Mouse (Mus musculus) embryonic facial prominence, embryonic 10.5 days (tissue): ENCODE measurements around the gene Dhrs7b. TPM values are rescaled to one million over a fixed set of nuclear protein-coding genes. Genes with fewer than 3 reads are reported as not detected.
"Not testable (repeated sequence)": the region's sequence is repeated elsewhere in the genome, so short reads cannot be mapped to it uniquely, and the experiment has no call there.

Experiments
- DNase-seq: peaks from one replicate; pipeline ENCODE4 v3.0.0-alpha.2; 2017; ENCODE audit warnings: low spot score
- H3K27ac ChIP-seq: fragments of 300-500 bp; sonication (generic); replicated peaks from 2 replicates; pipeline ENCODE4 v1.5.1; 2016; ENCODE audit warnings: mild to moderate bottlenecking
- H3K27me3 ChIP-seq: fragments of 300-500 bp; sonication (generic); replicated peaks from 2 replicates; pipeline ENCODE4 v1.6.1; 2016; ENCODE audit warnings: low read depth, mild to moderate bottlenecking; ENCODE audit not compliant: poor library complexity, severe bottlenecking
- H3K36me3 ChIP-seq: fragments of 300-500 bp; sonication (generic); replicated peaks from 2 replicates; pipeline ENCODE4 v1.6.1; 2016; ENCODE audit warnings: mild to moderate bottlenecking, moderate library complexity
- H3K4me1 ChIP-seq: fragments of 300-500 bp; sonication (generic); 2 replicates; pipeline ENCODE4 v1.6.1; 2016
- H3K4me3 ChIP-seq: fragments of 300-500 bp; sonication (generic); 2 replicates; pipeline ENCODE4 v1.5.1; 2016; ENCODE audit warnings: mild to moderate bottlenecking, moderate library complexity
- H3K9me3 ChIP-seq: fragments of 300-500 bp; sonication (generic); 2 replicates; pipeline ENCODE4 v1.6.1; 2016; ENCODE audit warnings: mild to moderate bottlenecking
- WGBS: fragments of 180-500 bp; shearing (Covaris S2); methylation state at CpG from one replicate; pipeline ENCODE4 v1.1.7; 2016; 5-methylcytosine and 5-hydroxymethylcytosine counted together
- polyA plus RNA-seq: library from polyadenylated mRNA; unstranded; fragments of >200 nt; fragmentation: Nextera tagmentation; extraction: Ambion mirVana; gene quantifications from 2 replicates; pipeline ENCODE4 v1.2.1, GENCODE M21; 2016

Dhrs7b gene
- polyA plus RNA-seq, 1 experiment from 2014 or later: 30.5 TPM

DNA sequence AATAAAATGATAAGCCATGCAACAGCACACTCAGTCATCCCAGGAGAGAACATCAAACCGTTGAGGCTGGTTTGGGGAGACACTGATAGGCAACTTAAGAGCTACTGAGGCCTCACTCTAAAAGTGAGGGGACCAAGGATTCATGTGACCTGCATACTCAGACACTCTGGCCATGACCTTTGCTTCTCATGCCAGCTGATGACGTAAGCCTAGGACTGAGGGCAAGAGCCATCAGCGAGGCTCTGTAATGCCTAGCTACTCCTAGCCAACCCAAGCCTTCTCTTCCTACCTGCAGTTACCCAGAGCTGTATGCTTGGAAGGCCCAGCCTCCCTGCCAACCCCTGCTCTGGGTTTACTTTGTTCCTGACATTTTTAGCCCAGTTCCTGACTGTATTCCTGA is 31.6 kb downstream of the Dhrs7b start:
- H3K36me3 ChIP-seq: peaks cover 92% of the 10 kb centered on the region
- WGBS: 86% methylated on average over 3 of the region's 3 CpGs

GRCm38 (mm10) chr11:60863196-60863595 is 32.8 kb downstream of the Dhrs7b start:
- DNase-seq: no peak
- no peak overlapping the region for H3K4me3 ChIP-seq
- 85% methylated on average over 4 of the region's 4 CpGs for WGBS
- H3K27me3 ChIP-seq: no peaks in the 10 kb centered on the region
- H3K27ac ChIP-seq: no peak overlapping the region
- H3K9me3 ChIP-seq: no peaks in the 10 kb centered on the region
- H3K4me1 ChIP-seq: no peaks in the 10 kb centered on the region; the same call in 1 of the 2 replicates
- H3K36me3 ChIP-seq: peaks cover 92% of the 10 kb centered on the region

More for the DNA sequence above, 31.6 kb downstream of the Dhrs7b start:
- no peak overlapping the region for H3K4me3 ChIP-seq
- DNase-seq: no peak
- H3K4me1 ChIP-seq: no peaks in the 10 kb centered on the region; the same call in 1 of the 2 replicates
- H3K27ac ChIP-seq: no peak overlapping the region
- no peaks in the 10 kb centered on the region for H3K27me3 ChIP-seq
- no peaks in the 10 kb centered on the region for H3K9me3 ChIP-seq

GRCm38 (mm10) chr11:60864166-60864565 is 33.7 kb downstream of the Dhrs7b start:
- Histone ChIP-seq H3K27ac (no peak overlapping the region), H3K4me1 (no peaks in the 10 kb centered on the region; the same call in 1 of the 2 replicates), H3K9me3 (no peaks in the 10 kb centered on the region), H3K27me3 (no peaks in the 10 kb centered on the region), H3K36me3 (peaks cover 92% of the 10 kb centered on the region), H3K4me3 (no peak overlapping the region)
- WGBS: 91% methylated on average over 2 of the region's 2 CpGs
- no peak for DNase-seq

GRCm38 (mm10) chr11:60864916-60865315 is 34.5 kb downstream of the Dhrs7b start:
- WGBS: 91% methylated on average over 14 of the region's 14 CpGs
- no peak overlapping the region for H3K4me3 ChIP-seq
- H3K27me3 ChIP-seq: no peaks in the 10 kb centered on the region
- no peaks in the 10 kb centered on the region for H3K9me3 ChIP-seq
- no peak overlapping the region for H3K27ac ChIP-seq
- DNase-seq: no peak
- H3K4me1 ChIP-seq: no peaks in the 10 kb centered on the region; the same call in 1 of the 2 replicates
- peaks cover 91% of the 10 kb centered on the region for H3K36me3 ChIP-seq

- Histone ChIP-seq H3K36me3 (peaks cover 91% of the 10 kb centered on the region), H3K4me1 (no peaks in the 10 kb centered on the region; the same call in 1 of the 2 replicates), H3K27ac (no peak overlapping the region), H3K4me3 (no peak overlapping the region), H3K9me3 (no peaks in the 10 kb centered on the region), H3K27me3 (no peaks in the 10 kb centered on the region)
- no peak for DNase-seq
- WGBS: 92% methylated on average over 2 of the region's 2 CpGs
These were observed 35.6 kb downstream of the Dhrs7b start for GRCm38 (mm10) chr11:60866021-60866420.

- no peaks in the 10 kb centered on the region for H3K9me3 ChIP-seq
- H3K4me3 ChIP-seq: no peak overlapping the region
- H3K36me3 ChIP-seq: peaks cover 89% of the 10 kb centered on the region
- no peak for DNase-seq
- WGBS: 89% methylated on average over 3 of the region's 3 CpGs
- no peak overlapping the region for H3K27ac ChIP-seq
- no peaks in the 10 kb centered on the region; the same call in 1 of the 2 replicates for H3K4me1 ChIP-seq
- no peaks in the 10 kb centered on the region for H3K27me3 ChIP-seq
These were observed 37.0 kb downstream of the Dhrs7b start for GRCm38 (mm10) chr11:60867456-60867855.

DNA sequence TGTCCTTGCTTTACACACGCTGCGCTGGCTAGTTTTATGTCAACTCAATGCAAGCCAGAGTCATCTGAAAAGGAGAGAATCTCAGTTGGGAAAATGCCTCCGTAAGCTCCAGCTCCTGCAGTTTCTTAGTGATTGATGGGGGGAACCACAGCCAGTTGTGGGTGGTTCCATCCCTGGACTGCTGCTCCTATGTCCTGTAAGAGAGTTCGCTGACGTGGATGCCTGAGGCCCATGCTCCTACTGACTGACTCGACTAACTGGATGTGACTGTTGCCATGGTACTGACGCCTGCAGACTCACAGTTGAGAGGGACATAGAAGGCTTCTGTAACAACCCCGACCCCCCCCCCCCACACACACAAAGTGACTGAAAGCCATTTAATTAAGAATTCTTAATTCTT is 37.5 kb downstream of the Dhrs7b start:
- DNase-seq: no peak
- 71% methylated on average over 8 of the region's 8 CpGs for WGBS
- Histone ChIP-seq H3K9me3 (no peaks in the 10 kb centered on the region), H3K27ac (no peak overlapping the region), H3K4me1 (peaks cover 2% of the 10 kb centered on the region), H3K27me3 (no peaks in the 10 kb centered on the region), H3K36me3 (peaks cover 89% of the 10 kb centered on the region), H3K4me3 (no peak overlapping the region)

GRCm38 (mm10) chr11:60869471-60869870 is 39.0 kb downstream of the Dhrs7b start:
- not testable (repeated sequence) for H3K9me3 ChIP-seq, DNase-seq, H3K27me3 ChIP-seq, H3K4me3 ChIP-seq, H3K27ac ChIP-seq
- Histone ChIP-seq H3K36me3 (peaks cover 85% of the 10 kb centered on the region), H3K4me1 (peaks cover 17% of the 10 kb centered on the region)
- WGBS: 97% methylated on average over 6 of the region's 6 CpGs

- H3K4me1 ChIP-seq: peaks cover 36% of the 10 kb centered on the region
- H3K4me3 ChIP-seq: no peak overlapping the region
- no peaks in the 10 kb centered on the region for H3K9me3 ChIP-seq
- 86% methylated on average over 4 of the region's 4 CpGs for WGBS
- peaks cover 87% of the 10 kb centered on the region for H3K36me3 ChIP-seq
- H3K27ac ChIP-seq: no peak overlapping the region
- H3K27me3 ChIP-seq: no peaks in the 10 kb centered on the region
- DNase-seq: no peak
These were observed 41.0 kb downstream of the Dhrs7b start for GRCm38 (mm10) chr11:60871409-60871808.

DNA sequence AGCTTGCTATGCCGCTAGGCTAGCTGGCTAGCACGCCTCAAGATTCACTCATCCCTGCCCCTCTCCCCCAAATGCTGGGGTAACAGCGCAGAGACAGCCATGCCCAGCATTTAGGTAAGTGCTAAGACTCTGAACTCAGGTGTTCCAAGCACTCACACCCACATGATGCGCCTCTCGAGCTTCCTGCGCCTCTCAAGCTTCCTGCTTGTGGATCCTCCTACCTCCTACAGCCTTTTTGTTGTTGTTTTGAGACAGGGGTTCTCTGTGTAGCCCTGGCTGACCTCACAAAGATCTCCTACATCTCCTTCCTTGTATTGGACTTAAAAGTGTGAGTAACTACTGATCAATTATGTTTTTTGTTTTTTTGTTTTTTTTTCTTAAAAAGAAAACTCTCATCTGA is 42.7 kb downstream of the Dhrs7b start:
- 87% methylated on average over 6 of the region's 6 CpGs for WGBS
- no peak overlapping the region for H3K4me3 ChIP-seq
- H3K36me3 ChIP-seq: peaks cover 72% of the 10 kb centered on the region
- H3K27me3 ChIP-seq: no peaks in the 10 kb centered on the region
- H3K4me1 ChIP-seq: peaks cover 49% of the 10 kb centered on the region
- no peak overlapping the region; the same call in 1 of the 2 replicates for H3K27ac ChIP-seq
- no peaks in the 10 kb centered on the region for H3K9me3 ChIP-seq
- DNase-seq: no peak

DNA sequence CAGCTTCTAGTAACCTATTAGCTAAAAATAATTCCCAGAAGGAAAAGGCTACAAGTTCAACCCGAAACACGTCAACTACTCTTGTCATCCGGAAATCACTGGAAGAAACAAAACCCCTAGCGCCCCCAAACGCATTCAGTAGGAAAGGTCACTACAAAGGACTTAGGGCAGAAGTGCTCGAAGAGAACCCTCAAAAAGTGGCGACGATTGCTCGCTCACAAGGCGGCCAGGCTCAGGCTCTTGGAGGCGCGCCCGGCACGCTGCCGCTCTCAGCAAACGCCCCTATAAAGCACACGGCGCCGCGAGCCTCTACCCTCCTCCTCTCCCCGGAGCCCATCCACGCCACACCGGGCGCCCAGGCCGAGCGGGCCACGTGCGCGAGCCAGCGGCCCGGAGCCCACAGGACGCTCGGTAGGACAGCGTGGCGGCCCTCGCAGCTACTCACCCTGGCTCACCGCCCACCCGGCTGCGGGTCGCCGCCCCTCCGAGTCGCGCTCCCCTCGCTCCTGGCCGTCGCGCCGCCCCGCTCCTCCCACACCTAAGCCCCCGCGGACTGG is 47.7 kb downstream of the Dhrs7b start:
- Histone ChIP-seq H3K4me3 (peak overlapping the region; percentile 97), H3K36me3 (peaks cover 27% of the 10 kb centered on the region), H3K27me3 (no peaks in the 10 kb centered on the region), H3K9me3 (no peaks in the 10 kb centered on the region), H3K4me1 (peaks cover 53% of the 10 kb centered on the region), H3K27ac (peak overlapping the region; percentile 97)
- no peak for DNase-seq
- WGBS: under 1% methylated on average over 52 of the region's 52 CpGs

- peak within 1 kb of the TSS; percentile 97 for H3K4me3 ChIP-seq
- peaks cover 47% of the 10 kb centered on the region for H3K4me1 ChIP-seq
- no peaks in the 10 kb centered on the region for H3K27me3 ChIP-seq
- under 1% methylated on average over 62 of the region's 62 CpGs for WGBS
- peak within 1 kb of the TSS; percentile 97 for H3K27ac ChIP-seq
- peak; percentile 97 for DNase-seq
- H3K36me3 ChIP-seq: peaks cover 24% of the 10 kb centered on the region
- H3K9me3 ChIP-seq: no peaks in the 10 kb centered on the region
These were observed 48.4 kb downstream of the Dhrs7b start, which contains the start of gene Tmem11 for GRCm38 (mm10) chr11:60878675-60879294. Tmem11 (minus strand) TSS chr11:60879272.

DNA sequence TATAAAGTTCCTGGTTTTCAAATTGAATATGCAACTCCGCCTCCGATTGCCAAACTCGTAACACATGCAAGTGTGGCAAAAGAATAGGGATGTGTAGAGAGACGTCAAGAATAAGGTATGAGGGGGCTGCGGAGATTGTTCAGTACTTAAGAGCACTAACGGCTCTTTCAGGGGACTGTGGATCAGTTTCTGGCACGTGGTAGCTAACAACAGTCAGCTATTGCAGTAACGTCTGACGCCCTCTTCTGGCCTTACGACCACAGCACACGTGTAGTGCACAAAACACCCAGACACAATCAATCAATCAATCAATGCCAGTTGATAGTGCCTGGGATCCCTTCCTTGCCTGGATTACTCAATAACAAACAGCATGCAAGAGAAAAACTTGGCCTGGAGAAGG is 49.0 kb downstream of the Dhrs7b start:
- peak; percentile 63 for DNase-seq
- WGBS: 3% methylated on average over 11 of the region's 11 CpGs
- no peaks in the 10 kb centered on the region for H3K27me3 ChIP-seq
- peak overlapping the region; percentile 97 for H3K4me3 ChIP-seq
- peak overlapping the region; percentile 97 for H3K27ac ChIP-seq
- peaks cover 18% of the 10 kb centered on the region for H3K36me3 ChIP-seq
- H3K9me3 ChIP-seq: no peaks in the 10 kb centered on the region
- peaks cover 40% of the 10 kb centered on the region for H3K4me1 ChIP-seq
